In the genomic region with DNA sequence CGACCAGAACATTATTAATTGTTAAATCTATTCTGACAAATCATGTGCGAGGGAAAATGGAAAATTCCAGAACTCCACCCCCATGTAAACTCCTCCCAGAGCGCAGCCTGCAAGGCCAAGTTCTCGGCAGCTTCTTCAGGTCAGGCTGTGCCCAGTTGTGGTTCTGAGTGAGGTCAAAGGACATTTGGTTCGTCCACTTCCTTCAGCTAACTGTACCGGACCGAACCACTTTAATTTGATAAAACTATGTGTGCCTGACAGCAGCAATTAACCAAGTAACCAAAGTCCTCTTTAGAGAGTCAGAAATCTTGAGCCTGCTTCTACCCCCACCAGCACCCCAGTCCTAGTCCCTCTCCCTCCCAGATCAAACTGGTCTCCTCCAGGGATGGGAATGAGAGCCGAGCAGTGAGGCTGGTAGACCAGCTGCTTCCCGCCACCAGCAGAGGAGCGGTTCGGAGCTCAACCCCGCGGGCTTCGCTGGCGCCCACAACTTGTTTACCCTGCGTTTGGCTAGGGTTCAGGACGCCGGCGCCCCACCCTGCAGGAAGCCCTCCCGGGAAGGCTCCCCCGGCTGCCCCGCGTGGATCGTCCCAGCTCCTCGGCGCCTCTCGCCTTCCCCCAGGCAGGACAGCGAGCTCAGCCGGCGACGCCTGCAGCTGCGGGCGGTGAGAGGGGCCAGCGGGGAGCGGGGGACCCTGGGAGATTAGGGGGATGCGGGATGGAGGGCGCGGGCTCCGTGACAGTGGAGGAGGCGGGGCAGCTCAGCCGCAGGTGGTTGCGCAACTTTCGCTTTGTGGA, we compare ENCODE assay signal across 8 mouse cellular contexts. TPM values are rescaled to one million over a fixed set of nuclear protein-coding genes. Genes with fewer than 3 reads are reported as not detected.
DNase-seq lines count a peak whose midpoint lies in the region; ATAC-seq and TF ChIP-seq lines count a peak whose summit lies in the region.

TSS of gene Plscr4 (plus strand) at position 113 of the 798 bp plus-strand sequence.

- H3K27me3 ChIP-seq in hindbrain, embryonic 15.5 days: no peaks in the 10 kb centered on the region
- H3K27me3 ChIP-seq in limb, embryonic 11.5 days (ENCODE audit: control insufficient read depth, insufficient read depth, low read length): no peaks in the 10 kb centered on the region
- H3K27me3 ChIP-seq in midbrain, embryonic 11.5 days (ENCODE audit: control insufficient read depth, insufficient read depth, low read length): no peaks in the 10 kb centered on the region

- peak within 1 kb of the TSS; percentile 95 for H3K27ac ChIP-seq in gastrocnemius, adult 2 months
- no peak within 1 kb of the TSS for H3K27ac ChIP-seq in hindbrain, embryonic 15.5 days (replicated peaks)
- no peak within 1 kb of the TSS for H3K27ac ChIP-seq in limb, embryonic 11.5 days (replicated peaks; ENCODE audit: low read depth, low read length)
- H3K27ac ChIP-seq in midbrain, embryonic 11.5 days (ENCODE audit: low read depth, low read length): no peak within 1 kb of the TSS

- H3K4me1 ChIP-seq in hindbrain, embryonic 15.5 days (replicated peaks): peaks cover 10% of the 10 kb centered on the region
- H3K4me1 ChIP-seq in limb, embryonic 11.5 days (ENCODE audit: control insufficient read depth, insufficient read depth, low read length): no peaks in the 10 kb centered on the region
- no peaks in the 10 kb centered on the region for H3K4me1 ChIP-seq in midbrain, embryonic 11.5 days (ENCODE audit: control insufficient read depth, insufficient read depth, low read length)

- WGBS in hindbrain, embryonic 15.5 days: 12% methylated on average over 43 of the region's 43 CpGs
- 12% methylated on average over 43 of the region's 43 CpGs for WGBS in limb, embryonic 11.5 days
- WGBS in midbrain, embryonic 11.5 days: 13% methylated on average over 41 of the region's 43 CpGs

- peak; percentile 85; the same call in 1 of the 2 replicates for ATAC-seq in hindbrain, embryonic 15.5 days (ENCODE audit: low FRiP score, low read depth)
- peak; percentile 80; the same call in 1 of the 2 replicates for ATAC-seq in limb, embryonic 11.5 days (ENCODE audit: insufficient number of reproducible peaks, low FRiP score, low TSS enrichment, low read depth)
- ATAC-seq in midbrain, embryonic 11.5 days (ENCODE audit: low FRiP score): peak; percentile 94

- DNase-seq in WW6 (ENCODE audit: low read depth, low spot score): peak; percentile 5
- peak; percentile 30 to 34 for DNase-seq in cerebellum, postnatal 14 days
- DNase-seq in gastrocnemius, adult 2 months: peak; percentile 86
- peak; percentile 60 for DNase-seq in limb, embryonic 11.5 days (ENCODE audit: low spot score)
- DNase-seq in midbrain, embryonic 11.5 days (ENCODE audit: low spot score, missing footprints): peak; percentile 95
- peak; percentile 62 for DNase-seq in skeletal muscle tissue, adult 2 months (ENCODE audit: low read depth, low spot score)
- DNase-seq in yolk sac, embryonic 10.5 days (ENCODE audit: low spot score): peak; percentile 27

- peak within 1 kb of the TSS; percentile 65 for H3K9ac ChIP-seq in hindbrain, embryonic 15.5 days
- peak within 1 kb of the TSS; percentile 80 for H3K9ac ChIP-seq in limb, embryonic 11.5 days (ENCODE audit: low read length)
- peak within 1 kb of the TSS; percentile 70 for H3K9ac ChIP-seq in midbrain, embryonic 11.5 days (ENCODE audit: low read length)

- no peaks in the 10 kb centered on the region for H3K36me3 ChIP-seq in hindbrain, embryonic 15.5 days
- no peaks in the 10 kb centered on the region for H3K36me3 ChIP-seq in limb, embryonic 11.5 days (ENCODE audit: control insufficient read depth, insufficient read depth, low read length)
- no peaks in the 10 kb centered on the region for H3K36me3 ChIP-seq in midbrain, embryonic 11.5 days (ENCODE audit: control insufficient read depth, insufficient read depth, low read length)

- TF ChIP-seq CTCF in gastrocnemius, adult 2 months (IDR thresholded peaks at IDR 0.05): 0 out of 2 replicates have a peak, but pooled peaks have one; percentile 2

- peak within 1 kb of the TSS; percentile 95 for H3K4me3 ChIP-seq in gastrocnemius, adult 2 months
- H3K4me3 ChIP-seq in hindbrain, embryonic 15.5 days: peak within 1 kb of the TSS; percentile 67
- H3K4me3 ChIP-seq in limb, embryonic 11.5 days (ENCODE audit: low read depth, low read length): peak within 1 kb of the TSS; percentile 53
- H3K4me3 ChIP-seq in midbrain, embryonic 11.5 days (ENCODE audit: low read depth, low read length): peak within 1 kb of the TSS; percentile 47

- H3K4me2 ChIP-seq in hindbrain, embryonic 15.5 days: peak within 1 kb of the TSS; percentile 99
- H3K4me2 ChIP-seq in limb, embryonic 11.5 days (ENCODE audit: low read depth, severe bottlenecking): peak within 1 kb of the TSS; percentile 90
- H3K4me2 ChIP-seq in midbrain, embryonic 11.5 days: peak within 1 kb of the TSS; percentile 84

- H3K9me3 ChIP-seq in hindbrain, embryonic 15.5 days: no peaks in the 10 kb centered on the region
- H3K9me3 ChIP-seq in limb, embryonic 11.5 days (ENCODE audit: control insufficient read depth, low read length): no peaks in the 10 kb centered on the region
- no peaks in the 10 kb centered on the region for H3K9me3 ChIP-seq in midbrain, embryonic 11.5 days (ENCODE audit: control insufficient read depth, low read length)

- intact Hi-C loops in gastrocnemius, adult 2 months (cut with DNase I): no loop called here

RNA-seq across cellular contexts. Expression of gene Plscr4, which starts in this region (rescaled TPM):
- total RNA-seq in gastrocnemius, adult 2 months (2021): 1 to 10 TPM; 2.7 to 3.3 TPM
- 2.2 and 2.5 TPM in 2 replicates for polyA plus RNA-seq in hindbrain, embryonic 15.5 days (2015; fragmentation: Nextera tagmentation; extraction: Ambion mirVana)
- polyA plus RNA-seq in limb, embryonic 11.5 days (2014; fragmentation: Nextera tagmentation; extraction: Ambion mirVana): 1.1 TPM in 2 replicates
- polyA plus RNA-seq in midbrain, embryonic 11.5 days (2014; fragmentation: Nextera tagmentation; extraction: Ambion mirVana): 1.1 and 1.2 TPM in 2 replicates

Comparison
In these comparisons a context has a peak if more than half of its experiments do, and no peak if none do; other contexts are left out.
1. DNase-seq: peak in every context shown above with its lines; median percentile 95 in midbrain, embryonic 11.5 days; 86 in gastrocnemius, adult 2 months; 62 in skeletal muscle tissue, adult 2 months; 60 in limb, embryonic 11.5 days; 32 in cerebellum, postnatal 14 days; 27 in yolk sac, embryonic 10.5 days; 5 in WW6.